Mouse (Mus musculus) intestine, postnatal 0 days (tissue): ENCODE measurements around the gene Ung. TPM values are rescaled to one million over a fixed set of nuclear protein-coding genes. Genes with fewer than 3 reads are reported as not detected.
A peak's percentile ranks its signal among the peaks of the same experiment; 100 is the strongest.

Source experiments
- ATAC-seq: fragments of 200-750 bp; cut with Nextera tagmentation; 2 replicates; pipeline ENCODE4 v1.8.0; 2017; ENCODE audit warnings: mild to moderate bottlenecking, moderate TSS enrichment, moderate library complexity
- H3K27ac ChIP-seq: fragments of 300-500 bp; sonication (generic); 2 replicates; pipeline ENCODE4 v1.5.1; 2014; ENCODE audit warnings: mild to moderate bottlenecking, low read depth, low read length, moderate library complexity
- H3K27me3 ChIP-seq: fragments of 300-500 bp; sonication (generic); replicated peaks from 2 replicates; pipeline ENCODE4 v1.6.1; 2014; ENCODE audit warnings: low read length, mixed read lengths; ENCODE audit not compliant: control insufficient read depth, insufficient read depth
- H3K36me3 ChIP-seq: fragments of 300-500 bp; sonication (generic); 2 replicates; pipeline ENCODE4 v1.6.1; 2014; ENCODE audit warnings: mild to moderate bottlenecking, moderate library complexity; ENCODE audit not compliant: control insufficient read depth, insufficient read depth
- H3K4me1 ChIP-seq: fragments of 300-500 bp; sonication (generic); replicated peaks from 2 replicates; pipeline ENCODE4 v1.6.1; 2014; ENCODE audit warnings: antibody characterized with exemption, low read length, mixed read lengths; ENCODE audit not compliant: control insufficient read depth, insufficient read depth
- H3K4me2 ChIP-seq: fragments of 300-500 bp; sonication (generic); replicated peaks from 2 replicates; pipeline ENCODE4 v1.6.1; 2014; ENCODE audit warnings: low read depth, mild to moderate bottlenecking, moderate library complexity
- H3K4me3 ChIP-seq: fragments of 300-500 bp; sonication (generic); 2 replicates; pipeline ENCODE4 v1.5.1; 2014; ENCODE audit warnings: low read depth, low read length
- H3K9ac ChIP-seq: fragments of 300-500 bp; sonication (generic); 2 replicates; pipeline ENCODE4 v1.6.1; 2014; ENCODE audit warnings: mild to moderate bottlenecking, low read depth, low read length
- H3K9me3 ChIP-seq: fragments of 300-500 bp; sonication (generic); 2 replicates; pipeline ENCODE4 v1.6.1; 2016; ENCODE audit warnings: mixed run types; ENCODE audit not compliant: control insufficient read depth
- CTCF ChIP-seq: sonication (generic); IDR thresholded peaks from 2 replicates; pipeline ENCODE4 v1.5.1; 2016; ENCODE audit warnings: low read depth, mild to moderate bottlenecking, control low read depth, antibody characterized with exemption, moderate library complexity
- WGBS: fragments of 180-500 bp; shearing (Covaris S2); extraction: QIAGEN DNeasy Blood & Tissue Kit; methylation state at CpG from one replicate; pipeline ENCODE4 v1.1.7; 2014; 5-methylcytosine and 5-hydroxymethylcytosine counted together
- polyA plus RNA-seq: library from polyadenylated mRNA; unstranded; fragments of >200 nt; fragmentation: Nextera tagmentation; extraction: Ambion mirVana; gene quantifications from 2 replicates; pipeline ENCODE4 v1.2.1, GENCODE M21; 2015

The Ung gene
- polyA plus RNA-seq, 1 experiment from 2014 or later: 10.0 TPM

GRCm38 (mm10) chr5:114100390-114101099 lies 29.6 kb upstream of the Ung start:
- 3% methylated on average over 47 of the region's 64 CpGs for WGBS
- no peak for TF ChIP-seq CTCF

GRCm38 (mm10) chr5:114101873-114102272 lies 28.3 kb upstream of the Ung start:
- 0 out of 2 replicates have a peak, but pooled peaks cover 3% of the 10 kb centered on the region for H3K4me1 ChIP-seq
- 83% methylated on average over 4 of the region's 4 CpGs for WGBS
- no peak overlapping the region for H3K4me3 ChIP-seq
- H3K27ac ChIP-seq: no peak overlapping the region
- no peak for TF ChIP-seq CTCF
- H3K36me3 ChIP-seq: peaks cover 35% of the 10 kb centered on the region
- no peak overlapping the region for H3K9ac ChIP-seq
- H3K9me3 ChIP-seq: no peaks in the 10 kb centered on the region
- H3K4me2 ChIP-seq: no peak overlapping the region
- no peak for ATAC-seq
- no peaks in the 10 kb centered on the region for H3K27me3 ChIP-seq

More at GRCm38 (mm10) chr5:114100390-114101099, 29.6 kb upstream of the Ung start:
- ATAC-seq: peak; percentile 64
- Histone ChIP-seq H3K4me2 (peak overlapping the region; percentile 95), H3K27ac (peak overlapping the region; percentile 28; the same call in 1 of the 2 replicates), H3K27me3 (no peaks in the 10 kb centered on the region), H3K9me3 (no peaks in the 10 kb centered on the region), H3K4me3 (peak overlapping the region; percentile 93), H3K9ac (peak overlapping the region; percentile 85), H3K36me3 (peaks cover 24% of the 10 kb centered on the region), H3K4me1 (0 out of 2 replicates have a peak, but pooled peaks cover 3% of the 10 kb centered on the region)

GRCm38 (mm10) chr5:114102807-114103206 lies 27.4 kb upstream of the Ung start:
- no peaks in the 10 kb centered on the region for H3K27me3 ChIP-seq
- H3K27ac ChIP-seq: no peak overlapping the region
- no peak for TF ChIP-seq CTCF
- peaks cover 41% of the 10 kb centered on the region for H3K36me3 ChIP-seq
- ATAC-seq: no peak
- 0 out of 2 replicates have a peak, but pooled peaks cover 3% of the 10 kb centered on the region for H3K4me1 ChIP-seq
- WGBS: 86% methylated on average over 1 of the region's 1 CpGs
- H3K4me3 ChIP-seq: no peak overlapping the region
- H3K9ac ChIP-seq: no peak overlapping the region
- H3K4me2 ChIP-seq: no peak overlapping the region
- H3K9me3 ChIP-seq: no peaks in the 10 kb centered on the region

- H3K4me1 ChIP-seq: no peaks in the 10 kb centered on the region
- no peak overlapping the region for H3K4me3 ChIP-seq
- no peak overlapping the region for H3K9ac ChIP-seq
- peaks cover 75% of the 10 kb centered on the region for H3K36me3 ChIP-seq
- no peak for TF ChIP-seq CTCF
- no peak for ATAC-seq
- H3K27ac ChIP-seq: no peak overlapping the region
- no peak overlapping the region for H3K4me2 ChIP-seq
- no peaks in the 10 kb centered on the region for H3K27me3 ChIP-seq
- 91% methylated on average over 16 of the region's 16 CpGs for WGBS
- no peaks in the 10 kb centered on the region for H3K9me3 ChIP-seq
These were observed 23.7 kb upstream of the Ung start for GRCm38 (mm10) chr5:114106391-114106935.

- Histone ChIP-seq H3K9me3 (no peaks in the 10 kb centered on the region), H3K36me3 (peaks cover 78% of the 10 kb centered on the region), H3K27me3 (no peaks in the 10 kb centered on the region), H3K4me3 (no peak overlapping the region), H3K9ac (no peak overlapping the region), H3K27ac (no peak overlapping the region), H3K4me1 (no peaks in the 10 kb centered on the region), H3K4me2 (no peak overlapping the region)
- no peak for ATAC-seq
- peak; percentile 49 for TF ChIP-seq CTCF
- WGBS: 88% methylated on average over 6 of the region's 6 CpGs
These were observed 16.9 kb upstream of the Ung start for GRCm38 (mm10) chr5:114113334-114113733.

GRCm38 (mm10) chr5:114115030-114115429 lies 15.2 kb upstream of the Ung start:
- H3K4me3 ChIP-seq: no peak overlapping the region
- H3K9ac ChIP-seq: no peak overlapping the region
- no peak overlapping the region for H3K4me2 ChIP-seq
- H3K9me3 ChIP-seq: no peaks in the 10 kb centered on the region
- no peak for ATAC-seq
- TF ChIP-seq CTCF: no peak
- H3K4me1 ChIP-seq: no peaks in the 10 kb centered on the region
- H3K27ac ChIP-seq: 0 out of 2 replicates have a peak overlapping the region, but pooled peaks have one; percentile 7
- H3K36me3 ChIP-seq: peaks cover 77% of the 10 kb centered on the region
- no peaks in the 10 kb centered on the region for H3K27me3 ChIP-seq
- 80% methylated on average over 5 of the region's 5 CpGs for WGBS
